Mouse (Mus musculus) erythroid progenitor cell, adult 5-6 weeks (primary cell): Measurements from ENCODE around the gene Rnf111. TPM values are rescaled to one million over a fixed set of nuclear protein-coding genes. Genes with fewer than 3 reads are reported as not detected.
A peak's percentile ranks its signal among the peaks of the same experiment; 100 is the strongest.
"Not testable (repeated sequence)": the region's sequence is repeated elsewhere in the genome, so short reads cannot be mapped to it uniquely, and the experiment has no call there.

Source experiments
- ATAC-seq: replicated peaks from 2 replicates; pipeline ENCODE4 v1.8.0; 2016; ENCODE audit warnings: moderate number of reproducible peaks, mild to moderate bottlenecking, moderate TSS enrichment, inconsistent platforms; ENCODE audit not compliant: poor library complexity, low FRiP score, severe bottlenecking
- total RNA-seq, 2 experiments: library from RNA; stranded (forward) in 1 of 2; stranded (reverse) in 1 of 2; fragments of 150-400 nt in 1 of 2; fragments of 186-747, 209-891 nt in 1 of 2; gene quantifications; 2 replicates each; pipeline versions ENCODE4 v1.2.3 to v1.2.4; 2015 to 2017; ENCODE audit warnings: low replicate concordance in 2 of 2

The Rnf111 gene
- total RNA-seq, 2 experiments from 2014 or later: 31.6 to 61.6 TPM

DNA sequence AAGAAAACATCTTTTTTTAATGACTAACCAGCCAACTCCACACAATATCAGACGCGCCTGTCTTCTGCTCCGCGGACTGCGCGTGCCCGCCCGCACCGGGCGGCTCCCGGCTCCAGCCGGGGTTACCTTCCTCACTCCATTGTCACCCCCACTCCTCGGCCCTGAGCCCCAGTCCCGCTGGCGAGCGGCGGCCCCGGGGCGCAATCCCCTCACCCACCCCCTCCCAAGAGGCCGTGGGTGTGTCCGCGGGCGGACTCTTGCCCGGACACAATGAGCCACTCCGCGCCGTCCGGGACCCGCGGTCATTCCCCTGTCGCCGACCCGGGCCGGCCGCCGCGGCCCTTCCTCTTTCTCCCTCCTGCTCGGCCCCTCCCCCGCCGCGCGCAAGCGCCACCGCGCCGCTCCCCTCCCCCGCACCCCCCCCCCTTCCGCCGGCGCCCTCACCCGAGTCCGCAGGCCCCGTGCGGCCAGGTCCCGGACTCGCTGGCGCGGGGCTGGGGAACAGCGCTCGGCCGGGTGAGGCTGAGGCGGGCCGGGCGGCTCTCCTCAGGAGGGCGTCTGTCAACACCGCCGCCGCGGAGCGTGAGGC, 416 bp downstream of the Rnf111 start:
- ATAC-seq: peak; percentile 71

DNA sequence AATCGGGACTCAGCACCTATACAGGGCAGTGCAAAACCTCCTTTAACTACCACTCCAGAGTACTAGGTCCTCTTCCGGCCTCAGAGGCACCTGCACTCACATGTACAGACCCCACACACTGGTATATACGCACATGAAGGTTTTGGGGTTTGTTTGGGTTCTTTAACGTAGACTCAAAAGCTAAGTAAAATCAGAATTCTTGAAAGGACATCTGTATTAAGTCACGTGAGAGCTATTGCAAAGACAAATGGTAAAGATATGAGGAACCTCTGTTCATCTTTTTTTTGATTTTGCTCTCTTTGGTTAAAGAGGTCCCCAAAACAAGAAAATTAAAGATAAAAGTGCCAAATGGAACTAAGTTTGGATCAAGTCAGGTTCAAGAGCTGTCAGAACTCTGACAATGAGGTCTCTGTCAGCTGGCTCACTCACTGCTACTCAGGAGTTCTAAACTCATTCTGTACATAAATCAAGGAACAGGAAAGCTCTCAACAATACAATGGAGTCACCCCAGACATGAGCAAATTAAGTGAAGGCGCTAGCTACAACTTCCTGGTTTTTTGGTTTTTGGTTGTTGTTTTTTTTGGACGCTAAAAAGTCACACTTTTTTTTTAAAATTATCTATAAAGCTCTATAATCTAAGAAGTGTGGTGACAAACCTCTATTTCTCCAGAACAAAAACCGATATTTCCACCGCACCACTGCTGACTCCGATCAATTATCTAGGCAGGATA, 1.1 kb downstream of the Rnf111 start:
- no peak for ATAC-seq

DNA sequence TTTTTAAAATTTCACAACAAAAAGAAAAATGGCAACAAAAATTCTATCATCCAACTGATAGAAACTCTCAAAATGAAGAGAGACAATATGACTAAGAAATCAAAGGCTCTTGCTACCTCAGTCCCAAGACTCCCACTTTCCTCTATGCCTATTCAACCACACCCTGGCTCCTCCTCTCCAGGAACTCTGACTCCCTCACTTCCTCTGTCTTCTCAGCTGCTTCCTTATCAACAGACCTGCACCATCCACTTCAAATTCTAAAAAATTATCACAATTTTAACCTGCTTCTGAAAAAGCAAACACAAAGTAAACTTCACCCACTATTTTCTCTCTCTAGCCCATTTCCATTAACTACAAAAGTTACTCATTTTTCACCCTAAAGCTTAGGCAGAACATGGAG, 6.5 kb downstream of the Rnf111 start:
- ATAC-seq: no peak

DNA sequence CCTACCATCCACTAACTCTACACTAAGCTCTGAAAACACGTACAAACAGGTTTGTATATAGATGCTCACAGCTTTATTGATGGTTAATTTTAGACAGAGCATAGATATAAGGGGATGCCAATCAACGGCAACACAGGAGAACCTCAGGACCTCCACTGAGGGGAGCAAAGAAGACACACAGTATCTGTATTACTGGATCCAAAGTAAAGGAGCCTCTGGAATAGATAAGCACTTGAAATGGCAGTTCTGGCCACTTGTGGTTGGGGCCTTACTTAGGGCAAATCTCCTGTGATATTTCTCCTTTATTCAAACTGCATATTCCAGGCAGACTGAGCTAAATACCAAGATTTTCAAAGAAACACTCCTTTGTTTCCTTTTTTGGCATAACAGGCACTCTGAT, 10.5 kb downstream of the Rnf111 start:
- no peak for ATAC-seq

DNA sequence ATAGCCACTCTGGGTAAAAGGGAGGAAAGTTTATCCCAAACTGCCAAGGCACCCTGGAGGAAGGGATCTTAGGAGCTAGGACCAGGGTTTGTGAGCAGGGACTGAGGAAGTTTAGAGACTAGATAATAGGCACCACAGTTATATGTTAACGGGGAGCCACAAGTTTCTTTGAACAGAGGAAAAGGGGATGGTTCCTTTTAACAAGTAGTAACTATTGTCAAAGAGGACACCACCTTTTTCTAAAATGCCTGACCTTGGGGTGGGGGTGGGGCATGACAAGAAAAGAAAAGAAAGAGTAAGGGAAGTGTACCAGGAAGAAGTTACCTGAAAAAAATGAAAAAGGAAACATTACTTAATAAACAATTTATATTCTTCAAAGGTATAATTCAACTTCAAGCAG, 12.3 kb downstream of the Rnf111 start:
- ATAC-seq: no peak

DNA sequence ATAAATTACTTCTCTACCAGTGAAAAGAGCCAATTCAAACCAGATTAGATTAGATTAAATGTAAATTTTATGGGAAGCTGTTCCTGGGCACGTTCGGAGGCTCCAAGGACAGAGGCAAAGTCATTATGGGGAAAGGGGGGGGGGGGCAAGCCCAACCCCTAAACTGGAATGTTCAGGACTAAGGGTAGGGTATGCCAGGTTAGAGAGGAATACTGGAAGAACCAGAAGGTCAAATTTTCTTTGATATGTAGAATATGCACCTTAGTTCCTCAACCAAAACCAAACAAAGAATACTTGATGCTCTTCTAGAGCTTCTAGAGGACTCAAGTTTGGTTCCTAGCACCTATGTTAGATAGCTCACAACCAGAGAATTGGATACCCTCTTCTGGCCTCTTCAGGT, 16.1 kb downstream of the Rnf111 start:
- no peak for ATAC-seq

DNA sequence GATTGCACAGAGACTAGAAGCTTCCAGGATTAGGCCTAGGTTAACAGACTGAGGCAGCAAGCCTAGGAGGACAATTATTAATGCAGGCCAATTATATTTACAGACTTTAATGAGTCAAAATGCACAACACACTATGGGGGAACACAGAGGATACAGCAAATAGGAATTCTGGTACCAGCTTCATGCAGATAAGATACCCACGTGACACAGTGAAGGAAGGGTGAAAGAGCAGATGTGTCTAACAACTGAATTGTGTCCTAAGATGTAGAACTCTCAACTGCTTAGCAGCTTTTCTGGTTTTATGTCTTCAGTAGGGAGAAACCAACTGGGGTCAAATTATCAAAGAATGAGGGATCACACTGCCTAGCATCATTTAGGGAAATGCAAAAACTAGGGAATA, 17.7 kb downstream of the Rnf111 start:
- no peak for ATAC-seq

DNA sequence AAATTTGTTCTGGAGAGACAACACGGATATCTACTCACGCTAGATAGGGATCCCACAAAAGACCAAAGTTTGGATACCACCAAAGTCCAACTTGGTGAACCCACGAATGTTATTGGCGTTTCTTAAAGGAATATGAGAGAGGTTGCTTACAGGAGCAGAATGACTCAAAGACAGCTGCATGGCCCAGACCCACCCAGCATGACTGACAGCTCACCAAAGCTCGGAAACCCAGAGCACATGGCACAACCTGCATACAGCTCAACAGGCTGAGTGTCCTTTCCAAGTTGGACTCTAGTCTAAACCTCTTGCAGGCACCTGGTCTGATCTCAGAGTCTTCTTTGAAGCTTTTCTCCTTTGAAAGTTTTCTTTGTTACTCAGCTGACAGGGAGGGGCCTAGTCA, 20.0 kb downstream of the Rnf111 start:
- no peak for ATAC-seq

DNA sequence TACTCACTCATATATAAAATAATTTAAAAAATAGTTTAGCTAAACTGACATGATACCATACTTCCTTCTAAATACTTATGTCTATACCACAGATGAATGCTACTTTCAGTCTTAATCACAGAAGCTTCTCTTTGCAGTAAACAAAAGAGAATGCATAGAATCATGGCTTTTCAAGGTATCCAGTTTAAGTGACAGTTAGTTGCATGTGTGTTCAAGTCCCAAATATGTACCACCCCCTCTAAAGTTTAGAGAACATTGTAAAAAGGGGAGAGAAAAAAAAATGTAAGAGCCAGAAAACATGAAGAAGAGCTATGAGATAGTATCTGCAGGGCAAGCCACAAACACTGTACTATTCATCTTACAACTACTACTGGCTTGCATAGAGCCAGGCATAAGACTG, 21.7 kb downstream of the Rnf111 start:
- no peak for ATAC-seq

DNA sequence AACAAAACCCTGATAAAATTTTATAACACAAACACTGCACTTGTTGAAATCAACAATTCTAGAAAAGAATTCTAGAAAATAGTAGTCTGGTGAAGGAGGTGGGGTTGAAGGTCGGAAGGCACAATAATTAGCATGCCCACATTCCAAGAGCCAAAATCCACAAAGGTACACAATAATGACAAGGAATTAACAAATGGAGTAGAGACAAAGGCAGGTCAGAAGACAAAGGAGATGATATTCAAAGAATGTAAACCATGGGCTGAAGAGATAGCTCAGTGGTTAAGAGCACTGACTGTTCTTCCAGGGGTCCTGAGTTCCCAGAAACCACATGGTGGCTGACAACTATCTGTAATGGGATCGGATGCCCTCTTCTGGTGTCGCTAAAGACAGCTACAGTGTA, 26.3 kb downstream of the Rnf111 start:
- no peak for ATAC-seq

DNA sequence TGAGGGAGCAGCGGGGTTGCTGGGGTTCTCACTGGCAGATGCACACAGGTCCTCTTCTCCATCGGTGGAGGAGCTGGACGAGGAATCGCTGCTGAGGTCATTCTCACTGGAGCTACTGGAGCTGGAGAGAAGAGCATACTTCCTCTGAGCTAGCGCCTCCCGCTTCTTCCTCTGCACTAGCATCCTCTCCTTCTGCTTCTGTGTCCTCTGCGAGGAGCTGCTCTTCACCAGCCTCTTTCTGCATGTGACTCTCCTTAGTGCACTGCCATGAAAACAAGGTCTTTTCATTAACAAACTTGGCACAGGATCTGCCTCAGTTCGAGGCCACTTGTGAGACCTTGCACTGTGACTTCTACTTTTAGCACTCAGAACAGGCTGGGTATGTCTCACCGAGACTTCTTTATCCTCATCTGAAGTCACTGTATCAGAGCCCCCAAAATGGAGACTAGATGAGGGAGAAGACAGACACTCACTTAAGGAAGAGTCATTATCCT, 27.7 kb downstream of the Rnf111 start:
- ATAC-seq: no peak

DNA sequence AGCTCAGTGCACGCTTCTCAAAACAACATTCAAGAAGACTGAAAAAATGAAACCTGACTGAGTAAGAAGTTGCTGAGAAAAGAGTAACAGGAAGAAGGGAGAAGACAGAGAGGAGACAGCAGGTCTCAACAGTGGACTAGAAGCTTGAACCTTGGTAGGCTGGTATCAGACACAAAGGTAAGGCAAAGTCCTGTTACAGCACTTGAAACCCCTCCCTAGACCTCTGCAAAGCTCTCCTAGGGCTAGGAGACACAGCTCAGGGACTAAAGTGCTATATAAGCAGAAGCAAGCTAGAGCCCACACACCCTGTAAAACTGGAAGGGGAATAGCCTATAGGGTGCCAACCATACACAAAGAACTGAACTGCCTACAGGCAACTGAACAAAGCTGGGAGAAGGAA, 30.1 kb downstream of the Rnf111 start:
- no peak for ATAC-seq

DNA sequence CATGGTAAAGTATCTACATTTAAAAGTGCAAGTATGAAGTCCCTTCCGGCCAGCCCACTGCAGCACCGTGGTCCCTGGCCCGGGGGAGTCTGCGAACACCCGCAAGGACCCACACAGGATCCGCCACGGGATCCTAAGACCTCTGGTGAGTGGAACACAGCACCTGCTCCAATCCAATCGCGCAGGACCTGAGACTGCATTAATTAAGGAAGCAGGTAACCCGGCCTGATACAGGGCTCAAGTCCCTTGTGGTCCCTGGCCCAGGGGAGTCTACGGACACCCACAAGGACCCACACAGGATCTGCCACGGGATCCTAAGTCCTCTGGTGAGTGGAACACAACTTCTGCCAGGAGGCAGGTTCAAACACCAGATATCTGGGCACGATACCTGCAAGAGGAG, 40.4 kb downstream of the Rnf111 start:
- ATAC-seq: not testable (repeated sequence)

DNA sequence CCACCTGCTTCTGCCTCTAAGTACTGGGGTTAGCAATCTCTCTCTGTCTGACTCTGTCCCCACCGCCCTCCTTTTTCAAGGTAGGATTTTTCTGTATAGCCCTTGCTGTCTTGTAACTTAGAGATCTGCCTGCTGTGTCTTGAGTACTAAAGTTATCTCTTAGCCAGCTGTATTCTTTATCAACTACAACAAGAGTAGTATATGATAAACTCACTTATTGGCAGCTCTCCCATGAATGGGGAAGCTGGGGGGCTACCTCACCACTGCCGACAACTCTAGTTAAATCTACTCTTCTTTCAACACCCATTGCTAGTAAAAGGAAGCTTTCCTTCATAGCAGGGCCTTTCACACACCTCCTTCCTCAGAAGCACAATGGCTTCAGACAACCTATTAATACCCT, 51.2 kb downstream of the Rnf111 start:
- no peak for ATAC-seq

DNA sequence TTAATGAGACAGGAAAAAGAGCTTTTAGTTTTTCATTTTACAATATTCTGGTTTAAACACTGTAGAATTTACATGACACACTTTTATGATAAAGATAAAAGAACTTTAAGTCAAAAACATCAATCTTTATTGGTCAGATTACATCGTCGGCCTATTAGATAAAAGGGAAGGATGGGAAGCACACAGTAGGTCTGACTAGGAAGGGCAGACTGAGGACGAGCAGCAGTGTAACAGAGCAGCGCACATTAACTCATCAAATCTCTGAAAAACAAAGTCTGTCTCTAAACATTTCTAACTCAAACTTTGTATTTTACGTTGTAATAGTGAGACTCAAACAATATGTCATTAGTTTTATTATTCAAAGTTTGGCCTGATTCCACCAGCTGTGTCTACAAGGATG, 54.5 kb downstream of the Rnf111 start:
- ATAC-seq: no peak

DNA sequence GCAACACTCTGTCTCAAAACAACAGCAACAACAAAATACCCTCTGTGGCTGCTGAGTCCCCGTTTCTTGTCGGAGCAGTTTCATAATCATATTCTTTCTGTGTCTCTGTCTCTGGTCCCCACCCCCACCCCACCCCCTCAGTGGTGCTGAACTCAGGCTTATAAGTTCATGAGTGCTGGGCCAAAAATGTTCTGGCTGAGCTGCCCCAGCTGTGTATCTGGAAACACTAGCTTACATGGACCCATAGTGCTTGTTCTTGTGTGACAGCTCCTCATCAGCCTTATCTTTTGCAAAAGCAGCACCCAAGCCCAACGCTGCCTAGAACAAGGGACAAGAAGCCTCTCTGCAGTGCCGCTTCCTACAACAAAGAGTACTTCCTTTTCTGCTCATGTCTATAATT, 63.6 kb downstream of the Rnf111 start:
- no peak for ATAC-seq

DNA sequence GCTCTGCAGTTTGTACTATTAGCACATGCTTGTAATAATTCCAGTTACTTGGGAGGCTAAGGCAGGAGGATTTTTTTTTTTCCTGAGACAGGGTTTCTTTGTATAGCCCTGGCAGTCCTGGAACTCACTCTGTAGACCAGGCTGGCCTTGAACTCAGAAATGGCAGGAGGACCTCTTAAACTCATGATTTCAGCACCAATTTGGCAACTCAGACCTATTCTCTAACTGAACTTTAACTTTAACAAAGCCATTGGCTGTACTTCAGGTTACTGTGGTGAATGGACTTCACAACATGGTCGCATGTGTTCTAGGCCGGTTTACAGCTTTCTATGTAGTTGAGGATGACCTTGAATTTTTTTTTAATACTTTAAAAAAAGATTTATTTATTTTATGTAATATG, 80.9 kb downstream of the Rnf111 start:
- ATAC-seq: no peak

DNA sequence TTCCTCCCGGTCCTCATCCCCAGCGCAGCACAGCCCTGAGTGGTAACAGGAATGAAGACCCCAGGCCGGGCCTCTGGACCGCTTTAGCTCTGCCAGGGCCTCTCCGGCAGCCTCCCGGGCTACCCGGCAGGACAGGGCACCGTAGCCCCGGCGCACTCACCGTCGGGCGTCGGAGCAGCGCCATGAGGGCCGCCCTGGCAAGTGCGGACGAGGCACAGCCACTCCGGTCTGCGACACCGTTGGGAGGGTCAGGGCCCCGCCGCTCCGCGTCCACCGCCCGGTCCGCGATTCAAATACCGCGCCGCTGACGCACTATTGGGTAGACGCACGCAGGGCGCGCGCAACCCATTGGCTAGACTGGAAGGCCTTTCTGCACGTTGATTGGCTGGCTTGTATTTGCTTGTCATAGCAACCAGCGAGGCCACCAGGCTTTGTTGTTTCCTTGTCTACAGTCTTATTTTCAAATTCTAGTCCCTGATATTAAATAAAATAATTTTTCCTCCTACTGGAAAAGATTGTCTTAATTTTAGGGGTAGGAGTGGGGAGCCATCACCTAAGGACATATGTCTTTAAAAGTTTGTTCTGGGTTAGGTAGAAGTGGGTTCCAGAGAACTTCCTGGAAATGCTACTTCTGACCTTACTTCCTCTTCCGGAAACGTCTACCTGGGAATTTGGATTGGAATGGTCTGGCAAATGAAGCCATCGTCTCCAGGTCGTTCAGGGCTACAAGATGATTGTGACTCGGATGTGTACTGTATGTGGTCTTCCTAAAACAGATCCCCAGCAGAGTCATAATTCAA, 82.1 kb downstream of the Rnf111 start, which contains the start of gene Ccnb2:
Ccnb2 (minus strand) TSS at position 291 of the 800 bp plus-strand sequence.
- peak; percentile 99 for ATAC-seq

DNA sequence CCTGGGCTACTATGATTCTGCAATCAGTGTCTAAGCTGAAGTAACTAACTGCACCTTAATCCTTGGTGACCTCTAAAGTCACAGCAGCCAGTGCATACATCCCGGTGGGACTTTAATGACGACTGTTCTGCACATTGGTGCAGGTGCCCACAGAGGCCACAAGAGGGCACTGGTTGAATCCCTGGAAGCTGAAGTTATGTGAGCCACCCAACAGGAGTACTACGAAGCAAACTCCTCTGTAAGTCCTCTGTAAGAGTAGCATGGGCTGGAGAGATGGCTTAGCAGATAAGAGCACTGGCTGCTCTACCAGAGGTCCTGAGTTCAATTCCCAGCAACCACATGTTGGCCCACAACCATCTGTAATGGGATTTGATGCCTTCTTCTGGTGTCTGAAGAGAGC, 87.1 kb downstream of the Rnf111 start:
- ATAC-seq: peak; percentile 60

DNA sequence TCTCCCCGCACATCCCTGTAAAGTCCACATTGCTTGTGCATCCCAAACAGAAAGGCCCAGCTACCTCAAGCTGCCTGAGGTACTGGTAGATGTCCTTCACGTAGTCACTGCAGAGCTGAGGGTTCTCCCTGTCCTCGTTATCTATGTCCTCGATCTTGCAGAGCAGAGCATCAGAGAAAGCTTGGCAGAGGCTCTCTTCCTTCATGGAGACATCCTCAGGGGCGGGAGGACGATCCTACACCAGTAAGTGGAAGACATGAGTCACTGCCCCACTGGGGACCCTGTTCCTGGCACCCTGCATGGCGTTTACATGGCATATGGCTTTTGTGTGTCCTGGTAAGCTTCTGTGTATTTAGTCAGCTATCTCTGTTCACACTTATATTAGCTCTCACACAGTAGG, 90.5 kb downstream of the Rnf111 start:
- no peak for ATAC-seq

DNA sequence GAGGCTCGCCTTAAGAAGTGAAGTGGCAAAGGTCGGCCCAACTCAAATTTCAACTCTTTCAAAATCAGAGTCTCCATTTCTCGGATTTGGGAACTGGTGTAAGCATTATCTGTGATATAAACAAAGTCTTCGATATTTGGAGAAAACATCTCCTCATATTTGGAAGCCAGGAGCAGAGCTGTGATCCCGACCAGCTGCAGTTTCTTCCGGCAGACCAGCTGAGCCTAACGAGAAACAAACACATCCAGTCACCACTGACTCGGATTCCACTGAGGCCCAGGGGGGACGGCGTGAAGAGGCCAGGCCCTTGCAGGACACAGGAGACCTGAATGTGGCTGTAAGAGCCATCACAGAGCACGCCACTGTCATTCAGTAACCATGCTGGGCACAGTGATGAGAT, 92.9 kb downstream of the Rnf111 start:
- ATAC-seq: no peak
